Mouse (Mus musculus) stomach, embryonic 16.5 days (tissue): ENCODE data around the gene Muc1. TPM values are rescaled to one million over a fixed set of nuclear protein-coding genes. Genes with fewer than 3 reads are reported as not detected.
"Not testable (repeated sequence)": the region's sequence is repeated elsewhere in the genome, so short reads cannot be mapped to it uniquely, and the experiment has no call there.

Experiments
- ATAC-seq: fragments of 200-750 bp; cut with Nextera tagmentation; 2 replicates; pipeline ENCODE4 v1.8.0; 2017; ENCODE audit warnings: moderate number of reproducible peaks, moderate TSS enrichment; ENCODE audit not compliant: insufficient read depth, low FRiP score
- H3K27ac ChIP-seq: fragments of 300-500 bp; sonication (generic); 2 replicates; pipeline ENCODE4 v1.5.1; 2014; ENCODE audit warnings: low read length
- H3K27me3 ChIP-seq: fragments of 300-500 bp; sonication (generic); 2 replicates; pipeline ENCODE4 v1.6.1; 2014; ENCODE audit warnings: low read length, control low read depth, mixed read lengths; ENCODE audit not compliant: control insufficient read depth, insufficient read depth
- H3K36me3 ChIP-seq: fragments of 300-500 bp; sonication (generic); 2 replicates; pipeline ENCODE4 v1.6.1; 2014; ENCODE audit warnings: low read length; ENCODE audit not compliant: control insufficient read depth, insufficient read depth
- H3K4me1 ChIP-seq: fragments of 300-500 bp; sonication (generic); 2 replicates; pipeline ENCODE4 v1.6.1; 2014; ENCODE audit warnings: low read length, control low read depth, mixed read lengths; ENCODE audit not compliant: control insufficient read depth, insufficient read depth
- H3K4me2 ChIP-seq: fragments of 300-500 bp; sonication (generic); 2 replicates; pipeline ENCODE4 v1.6.1; 2014; ENCODE audit warnings: low read depth, low read length, mixed read lengths
- H3K4me3 ChIP-seq: fragments of 300-500 bp; sonication (generic); replicated peaks from 2 replicates; pipeline ENCODE4 v1.5.1; 2014; ENCODE audit warnings: mild to moderate bottlenecking, low read length
- H3K9ac ChIP-seq: fragments of 300-500 bp; sonication (generic); 2 replicates; pipeline ENCODE4 v1.6.1; 2014; ENCODE audit warnings: low read length
- H3K9me3 ChIP-seq: fragments of 300-500 bp; sonication (generic); replicated peaks from 2 replicates; pipeline ENCODE4 v1.6.1; 2016; ENCODE audit warnings: low read length, control low read depth; ENCODE audit not compliant: control insufficient read depth
- WGBS: fragments of 180-500 bp; shearing (Covaris S2); extraction: QIAGEN DNeasy Blood & Tissue Kit; methylation state at CpG from one replicate; pipeline ENCODE4 v1.1.7; 2014; 5-methylcytosine and 5-hydroxymethylcytosine counted together
- polyA plus RNA-seq: library from polyadenylated mRNA; unstranded; fragments of >200 nt; fragmentation: Nextera tagmentation; extraction: Ambion mirVana; gene quantifications from 2 replicates; pipeline ENCODE4 v1.2.1, GENCODE M21; 2015

Muc1 gene
- polyA plus RNA-seq, 1 experiment from 2014 or later: 112 TPM

DNA sequence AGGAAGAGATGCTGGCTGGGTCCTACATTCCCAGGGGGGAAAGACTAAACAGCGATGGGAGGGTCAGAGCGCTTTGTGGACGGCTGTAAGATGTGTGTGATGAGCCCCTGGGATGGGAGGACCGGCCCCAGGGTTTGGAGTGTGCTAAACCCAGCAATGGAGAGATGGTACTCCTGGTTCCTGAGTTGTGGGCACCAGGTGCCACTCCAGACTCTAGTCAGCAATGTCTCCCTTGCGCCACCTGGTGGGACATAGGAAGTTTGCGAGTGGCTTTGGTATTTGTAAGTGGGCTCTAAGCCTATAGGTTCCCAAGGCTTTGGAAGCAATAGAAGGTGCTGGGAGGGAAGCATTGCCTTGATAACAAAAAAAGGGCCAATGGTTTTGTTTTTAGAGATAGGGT lies 13.0 kb upstream of the Muc1 start:
- peaks cover 19% of the 10 kb centered on the region for H3K4me1 ChIP-seq
- H3K9ac ChIP-seq: peak overlapping the region; percentile 85
- H3K27ac ChIP-seq: peak overlapping the region; percentile 95
- H3K27me3 ChIP-seq: no peaks in the 10 kb centered on the region
- H3K9me3 ChIP-seq: no peaks in the 10 kb centered on the region
- peak overlapping the region; percentile 86 for H3K4me2 ChIP-seq
- H3K4me3 ChIP-seq: peak overlapping the region; percentile 77
- peak; percentile 16; the same call in 1 of the 2 replicates for ATAC-seq
- 2% methylated on average over 6 of the region's 6 CpGs for WGBS
- no peaks in the 10 kb centered on the region for H3K36me3 ChIP-seq

- not testable (repeated sequence) for H3K4me3 ChIP-seq, H3K27ac ChIP-seq, H3K4me2 ChIP-seq, ATAC-seq, H3K27me3 ChIP-seq, H3K9me3 ChIP-seq, H3K9ac ChIP-seq, H3K36me3 ChIP-seq
- 71% methylated on average over 7 of the region's 7 CpGs for WGBS
- H3K4me1 ChIP-seq: peaks cover 19% of the 10 kb centered on the region
Measured at GRCm38 (mm10) chr3:89216407-89216806, 12.4 kb upstream of the Muc1 start.

DNA sequence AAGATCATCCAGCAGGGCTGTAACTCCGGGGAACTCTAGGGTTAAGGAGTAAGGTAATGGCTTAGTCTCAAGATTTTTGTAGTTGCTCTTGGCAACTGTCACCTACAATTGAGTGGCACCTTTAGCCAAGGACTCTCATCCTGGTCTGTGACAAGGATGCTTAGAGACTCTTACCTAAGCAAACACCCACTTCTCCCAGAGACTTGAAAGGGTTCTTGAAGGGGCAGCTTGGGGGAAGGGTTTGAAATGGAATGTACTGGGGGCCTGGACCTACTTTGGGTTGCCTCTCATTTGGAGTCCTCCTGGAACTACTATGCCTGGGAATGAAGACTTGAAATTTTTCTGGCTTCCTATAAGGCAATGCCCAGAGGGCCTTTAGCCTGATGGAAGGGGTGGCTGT lies 10.6 kb upstream of the Muc1 start:
- Histone ChIP-seq H3K4me3 (no peak overlapping the region), H3K27ac (no peak overlapping the region), H3K4me2 (no peak overlapping the region)

DNA sequence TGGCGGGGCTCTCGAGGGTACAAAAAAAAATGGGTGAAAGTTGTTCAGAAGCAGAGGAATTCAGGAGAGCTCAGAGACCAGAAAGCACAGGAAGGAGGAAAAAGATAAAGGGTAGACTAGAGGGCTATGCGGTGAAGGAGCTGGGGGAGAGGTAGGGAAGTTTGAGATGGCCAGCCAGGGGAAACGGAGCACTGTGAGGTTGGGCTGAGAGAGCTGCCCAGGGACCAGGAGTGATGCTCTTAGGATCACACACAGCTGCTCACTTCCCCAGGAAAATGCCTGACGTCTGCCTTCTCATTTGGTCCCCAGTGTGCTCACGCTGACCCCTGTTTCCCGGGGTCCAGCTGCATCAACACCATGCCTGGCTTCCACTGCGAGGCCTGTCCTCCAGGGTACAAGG lies 9.3 kb upstream of the Muc1 start:
- ATAC-seq: no peak
- Histone ChIP-seq H3K4me1 (peaks cover 12% of the 10 kb centered on the region), H3K4me2 (no peak overlapping the region), H3K9ac (peak overlapping the region; percentile 27; the same call in 1 of the 2 replicates), H3K9me3 (no peaks in the 10 kb centered on the region), H3K36me3 (no peaks in the 10 kb centered on the region), H3K4me3 (no peak overlapping the region), H3K27ac (no peak overlapping the region), H3K27me3 (no peaks in the 10 kb centered on the region)
- 37% methylated on average over 8 of the region's 8 CpGs for WGBS

More for the DNA sequence above, 10.6 kb upstream of the Muc1 start:
- no peaks in the 10 kb centered on the region for H3K36me3 ChIP-seq
- no peaks in the 10 kb centered on the region for H3K27me3 ChIP-seq
- ATAC-seq: no peak
- H3K9ac ChIP-seq: no peak overlapping the region
- no peaks in the 10 kb centered on the region for H3K9me3 ChIP-seq
- 89% methylated on average over 1 of the region's 1 CpGs for WGBS
- H3K4me1 ChIP-seq: peaks cover 12% of the 10 kb centered on the region

DNA sequence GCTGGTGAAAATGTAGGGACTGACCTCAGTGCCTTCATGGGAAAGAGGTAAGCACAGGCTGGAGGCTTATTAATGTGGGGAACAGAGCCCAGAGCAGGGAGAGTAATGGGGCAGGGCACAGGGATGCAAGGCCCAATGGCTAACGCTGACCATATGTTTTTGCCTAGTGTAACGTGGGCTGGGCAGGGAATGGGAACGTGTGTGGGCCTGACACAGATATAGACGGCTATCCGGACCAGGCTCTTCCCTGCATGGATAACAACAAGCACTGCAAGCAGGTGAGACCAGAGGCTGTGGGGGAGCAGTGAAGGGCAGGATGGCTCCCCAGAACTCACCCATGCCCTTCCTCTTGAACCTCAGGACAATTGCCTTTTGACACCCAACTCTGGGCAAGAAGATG lies 7.7 kb upstream of the Muc1 start:
- Histone ChIP-seq H3K9me3 (no peaks in the 10 kb centered on the region), H3K36me3 (no peaks in the 10 kb centered on the region), H3K4me3 (no peak overlapping the region), H3K9ac (no peak overlapping the region), H3K4me1 (peaks cover 5% of the 10 kb centered on the region), H3K4me2 (no peak overlapping the region), H3K27me3 (no peaks in the 10 kb centered on the region; the same call in 1 of the 2 replicates), H3K27ac (no peak overlapping the region)
- ATAC-seq: no peak
- 82% methylated on average over 5 of the region's 5 CpGs for WGBS

DNA sequence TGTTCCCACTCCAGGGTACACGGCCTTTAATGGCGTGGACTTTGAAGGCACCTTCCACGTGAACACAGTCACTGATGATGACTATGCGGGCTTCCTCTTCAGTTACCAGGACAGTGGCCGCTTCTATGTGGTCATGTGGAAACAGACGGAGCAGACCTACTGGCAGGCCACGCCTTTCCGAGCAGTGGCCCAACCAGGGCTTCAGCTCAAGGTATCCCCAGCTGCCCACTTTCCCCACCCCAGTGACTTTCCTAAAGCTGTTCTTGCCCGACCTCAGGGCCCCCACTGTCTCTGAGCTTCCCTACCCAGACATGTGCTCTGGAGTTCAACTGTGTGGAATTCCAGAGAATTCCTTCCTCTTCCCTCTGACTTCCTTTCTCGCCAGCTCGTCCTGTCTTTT lies 4.1 kb upstream of the Muc1 start:
- Histone ChIP-seq H3K27me3 (no peaks in the 10 kb centered on the region; the same call in 1 of the 2 replicates), H3K9me3 (no peaks in the 10 kb centered on the region), H3K4me1 (peaks cover 28% of the 10 kb centered on the region), H3K9ac (no peak overlapping the region), H3K27ac (no peak overlapping the region), H3K36me3 (no peaks in the 10 kb centered on the region), H3K4me3 (no peak overlapping the region), H3K4me2 (no peak overlapping the region)
- 73% methylated on average over 11 of the region's 11 CpGs for WGBS
- ATAC-seq: no peak

DNA sequence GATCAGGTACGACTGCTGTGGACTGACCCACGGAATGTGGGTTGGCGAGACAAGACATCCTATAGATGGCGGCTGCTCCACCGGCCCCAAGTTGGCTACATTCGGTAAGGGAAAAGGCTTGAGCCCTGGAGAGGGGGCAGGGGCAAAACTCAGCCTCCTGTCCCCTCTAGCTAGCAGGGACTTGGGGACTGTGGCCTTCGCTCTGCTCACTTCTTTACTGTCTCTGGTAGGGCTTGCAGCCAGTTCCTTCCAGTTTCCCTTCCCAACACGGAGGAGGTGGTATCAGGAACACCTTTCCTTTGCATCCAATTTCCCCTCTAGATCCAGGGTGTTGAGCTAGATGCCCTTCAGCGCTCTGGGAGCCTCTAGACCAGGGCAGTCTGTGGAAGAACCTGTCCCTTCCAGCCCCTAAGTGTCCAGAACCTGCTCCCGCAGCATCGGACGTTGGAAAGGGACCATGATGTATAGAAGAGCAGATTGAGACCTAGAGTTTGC lies 3.5 kb upstream of the Muc1 start:
- H3K4me3 ChIP-seq: no peak overlapping the region
- H3K4me1 ChIP-seq: peaks cover 28% of the 10 kb centered on the region
- no peak for ATAC-seq

GRCm38 (mm10) chr3:89225918-89226317 lies 2.9 kb upstream of the Muc1 start:
- WGBS: 46% methylated on average over 4 of the region's 4 CpGs
- ATAC-seq: no peak
- Histone ChIP-seq H3K27me3 (no peaks in the 10 kb centered on the region; the same call in 1 of the 2 replicates), H3K4me1 (peaks cover 28% of the 10 kb centered on the region), H3K9ac (no peak overlapping the region), H3K36me3 (no peaks in the 10 kb centered on the region), H3K9me3 (no peaks in the 10 kb centered on the region), H3K27ac (no peak overlapping the region), H3K4me2 (0 out of 2 replicates have a peak overlapping the region, but pooled peaks have one; percentile 85), H3K4me3 (no peak overlapping the region)

More for the DNA sequence above, 3.5 kb upstream of the Muc1 start:
- Histone ChIP-seq H3K36me3 (no peaks in the 10 kb centered on the region), H3K9ac (no peak overlapping the region; the same call in 1 of the 2 replicates), H3K27me3 (no peaks in the 10 kb centered on the region; the same call in 1 of the 2 replicates), H3K27ac (no peak overlapping the region), H3K9me3 (no peaks in the 10 kb centered on the region), H3K4me2 (no peak overlapping the region)
- 53% methylated on average over 12 of the region's 12 CpGs for WGBS

DNA sequence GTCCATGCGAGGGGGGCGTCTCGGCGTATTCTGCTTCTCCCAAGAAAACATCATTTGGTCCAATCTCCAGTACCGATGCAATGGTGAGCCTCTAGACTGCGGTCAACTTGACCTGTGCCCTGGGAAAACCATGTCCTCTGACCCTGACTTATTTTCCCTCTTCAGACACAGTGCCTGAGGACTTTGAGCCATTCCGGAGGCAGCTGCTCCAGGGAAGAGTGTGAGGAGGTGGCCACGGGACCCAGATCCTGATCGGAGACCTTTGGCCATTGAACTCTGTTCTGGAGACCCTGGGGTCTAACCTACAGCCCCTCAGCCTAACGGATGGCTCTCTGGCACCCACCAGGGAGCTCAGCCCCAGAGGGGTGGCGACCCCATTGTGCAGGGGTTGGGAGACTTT lies 2.5 kb upstream of the Muc1 start:
- no peaks in the 10 kb centered on the region; the same call in 1 of the 2 replicates for H3K27me3 ChIP-seq
- H3K4me1 ChIP-seq: peaks cover 28% of the 10 kb centered on the region
- H3K27ac ChIP-seq: no peak overlapping the region
- H3K9me3 ChIP-seq: no peaks in the 10 kb centered on the region
- H3K9ac ChIP-seq: peak overlapping the region; percentile 60
- 34% methylated on average over 11 of the region's 11 CpGs for WGBS
- peak overlapping the region; percentile 85; the same call in 1 of the 2 replicates for H3K4me2 ChIP-seq
- ATAC-seq: no peak
- H3K36me3 ChIP-seq: no peaks in the 10 kb centered on the region
- peak overlapping the region; percentile 52 for H3K4me3 ChIP-seq
